Mouse (Mus musculus): Measurements from ENCODE around the gene Hist2h2ac.
"Not testable (repeated sequence)": the region's sequence is repeated elsewhere in the genome, so short reads cannot be mapped to it uniquely, and the experiment has no call there.

Gene Hist2h2ac

GRCm38 (mm10) chr3:96249034-96249345 lies 28.3 kb upstream of the Hist2h2ac start:
- DNase-seq (ENCODE audit: extremely low spot score, low spot score) = no peak

GRCm38 (mm10) chr3:96248141-96249033 lies 27.7 kb upstream of the Hist2h2ac start:
- DNase-seq (ENCODE audit: extremely low spot score, low spot score) = no peak

DNA sequence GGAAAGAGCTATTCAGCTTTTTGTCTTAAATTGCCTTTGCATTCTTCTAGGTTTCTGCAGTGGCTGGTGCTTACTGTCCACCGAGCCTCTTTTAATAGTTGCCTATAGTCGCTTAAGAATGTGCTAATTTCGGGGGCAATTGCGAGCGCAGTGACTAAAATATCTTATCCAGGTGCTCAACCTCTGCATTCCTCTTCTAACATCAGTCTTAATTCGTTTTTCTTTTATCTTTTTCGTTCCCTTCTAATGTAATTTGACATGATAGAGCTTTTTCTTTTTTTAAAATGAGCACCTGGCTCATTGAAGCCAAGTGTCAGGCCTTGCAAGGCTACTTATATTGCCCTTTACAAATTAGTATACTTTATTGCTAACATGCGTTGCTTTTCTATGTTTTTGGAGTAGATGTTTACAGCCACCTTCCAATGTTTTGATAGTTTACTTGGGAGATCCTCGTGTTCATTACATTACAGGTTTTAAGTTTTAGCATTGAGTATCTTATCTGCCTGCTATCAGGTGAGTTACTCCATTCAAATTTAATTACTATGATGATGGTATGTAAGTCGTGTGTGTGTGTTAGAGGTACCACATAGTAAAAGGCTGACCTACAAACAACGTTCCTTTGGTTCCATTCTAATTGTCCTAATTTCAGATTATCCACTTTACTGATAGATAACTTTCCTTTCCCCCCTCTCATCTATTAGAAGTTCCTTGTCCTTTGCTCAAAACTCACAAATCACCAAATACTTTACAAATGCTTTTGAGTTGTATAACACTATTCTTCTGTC lies 26.9 kb upstream of the Hist2h2ac start:
- DNase-seq (ENCODE audit: extremely low spot score, low spot score) = no peak

DNA sequence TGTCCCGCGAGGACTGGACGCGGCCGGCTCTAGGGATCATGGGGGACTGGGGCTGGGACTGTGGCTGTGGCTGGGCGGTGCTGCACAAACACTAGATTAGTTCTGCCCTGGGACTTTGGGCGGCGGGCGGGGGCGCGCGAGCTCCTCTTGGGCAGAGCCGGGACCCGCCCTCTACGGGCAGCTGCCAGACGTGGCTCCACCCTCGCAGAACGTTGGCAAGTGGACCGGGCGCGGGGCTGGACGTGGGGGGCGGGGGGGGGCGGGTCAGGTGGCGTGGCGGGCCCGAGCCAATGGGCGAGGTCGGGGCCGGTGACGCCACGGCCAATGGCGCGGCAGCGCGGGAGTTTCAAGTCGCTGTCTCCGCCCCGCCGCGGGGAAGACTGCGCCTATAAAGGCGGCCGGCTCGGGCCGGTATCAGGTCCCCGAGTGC lies 25.8 kb upstream of the Hist2h2ac start, which contains the start of gene Hist2h3c1:
Hist2h3c1 (plus strand) TSS at position 259 of the 430 bp plus-strand sequence.
- not testable (repeated sequence) for DNase-seq (ENCODE audit: extremely low spot score, low spot score)

DNA sequence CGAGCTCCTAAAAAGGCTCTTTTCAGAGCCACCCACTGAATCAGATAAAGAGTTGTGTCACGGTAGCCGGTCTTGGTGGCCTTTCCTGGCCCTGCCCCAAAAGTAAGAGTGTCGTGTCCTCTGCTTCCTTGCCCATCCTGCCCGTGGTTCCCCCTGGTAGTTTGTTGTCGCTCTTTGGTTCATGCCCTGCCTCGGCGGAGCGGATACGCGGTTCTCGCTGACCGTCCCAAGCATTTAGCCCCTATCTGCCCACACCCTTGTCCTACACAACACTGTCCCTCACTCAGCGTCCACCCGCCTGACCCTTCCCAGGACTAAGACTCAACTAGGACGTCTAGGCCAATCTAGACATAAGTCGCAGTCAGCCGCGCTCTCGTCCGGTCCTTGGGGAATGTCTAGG lies 25.3 kb upstream of the Hist2h2ac start:
- not testable (repeated sequence) for DNase-seq (ENCODE audit: extremely low spot score, low spot score)

DNA sequence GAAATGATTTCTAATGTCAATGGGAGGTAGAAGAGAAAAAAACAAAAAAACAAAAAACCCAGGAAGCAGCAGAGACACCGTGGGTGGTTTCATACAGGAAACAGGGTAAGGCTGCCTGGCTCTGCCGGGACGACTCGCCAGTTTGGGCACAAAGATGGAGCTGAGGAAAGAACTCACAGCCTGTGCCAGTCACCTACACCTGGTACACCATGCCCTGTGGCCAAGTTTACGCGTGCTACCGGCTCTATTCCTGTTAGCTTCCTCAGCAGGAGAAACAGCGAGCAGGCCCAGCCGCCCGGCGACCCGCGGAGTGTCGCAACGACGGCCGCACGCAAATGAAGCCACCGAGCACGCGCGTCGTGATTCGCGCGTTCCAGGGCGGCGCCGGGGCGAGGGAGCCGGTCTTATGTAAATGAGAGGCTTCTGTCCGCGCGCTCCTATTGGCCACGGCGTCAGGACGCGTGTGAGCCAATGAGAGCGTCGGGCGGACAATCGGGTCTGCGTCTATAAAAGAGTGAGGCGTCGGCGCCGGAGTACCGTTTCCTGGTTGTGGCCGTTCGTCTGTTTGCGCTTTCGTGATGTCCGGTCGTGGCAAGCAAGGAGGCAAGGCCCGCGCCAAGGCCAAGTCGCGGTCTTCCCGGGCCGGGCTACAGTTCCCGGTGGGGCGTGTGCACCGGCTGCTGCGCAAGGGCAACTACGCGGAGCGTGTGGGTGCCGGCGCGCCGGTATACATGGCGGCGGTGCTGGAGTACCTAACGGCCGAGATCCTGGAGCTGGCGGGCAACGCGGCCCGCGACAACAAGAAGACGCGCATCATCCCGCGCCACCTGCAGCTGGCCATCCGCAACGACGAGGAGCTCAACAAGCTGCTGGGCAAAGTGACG lies 24.6 kb upstream of the Hist2h2ac start, which contains the start of gene Hist2h2aa1:
Hist2h2aa1 (plus strand) TSS at position 495 of the 884 bp plus-strand sequence.
- DNase-seq (ENCODE audit: extremely low spot score, low spot score) = peak; percentile 79

DNA sequence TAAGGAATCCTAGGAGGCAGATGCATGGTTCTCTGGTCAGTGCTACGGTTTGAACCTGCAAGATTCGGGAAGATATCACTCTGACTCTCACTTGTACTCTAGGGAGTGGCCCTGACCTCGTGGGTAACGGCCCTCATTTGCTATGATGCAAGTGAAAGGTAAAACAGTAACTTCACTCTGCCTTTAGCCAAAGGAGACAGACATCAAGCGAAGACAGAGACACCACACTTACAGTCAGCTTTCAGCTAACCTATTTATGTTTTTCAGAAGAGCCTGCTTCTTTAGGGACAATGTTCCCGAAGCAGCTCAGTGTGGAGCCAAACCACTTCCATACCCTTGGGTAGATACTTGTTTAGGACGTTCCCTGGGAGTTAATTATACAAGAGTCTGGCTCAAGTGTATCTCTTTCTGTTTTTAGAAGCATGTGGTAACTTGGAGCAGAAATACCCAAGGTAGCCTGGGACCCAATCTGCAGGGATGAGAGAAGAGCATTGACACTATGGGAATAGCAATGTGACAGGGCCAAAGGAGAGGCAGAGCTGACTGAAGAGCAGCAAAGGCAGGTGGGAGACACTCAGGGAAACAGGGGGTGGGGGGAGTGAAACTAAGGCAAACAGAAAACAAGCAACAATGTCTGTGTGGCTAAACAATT lies 23.4 kb upstream of the Hist2h2ac start:
- DNase-seq (ENCODE audit: extremely low spot score, low spot score) = no peak

DNA sequence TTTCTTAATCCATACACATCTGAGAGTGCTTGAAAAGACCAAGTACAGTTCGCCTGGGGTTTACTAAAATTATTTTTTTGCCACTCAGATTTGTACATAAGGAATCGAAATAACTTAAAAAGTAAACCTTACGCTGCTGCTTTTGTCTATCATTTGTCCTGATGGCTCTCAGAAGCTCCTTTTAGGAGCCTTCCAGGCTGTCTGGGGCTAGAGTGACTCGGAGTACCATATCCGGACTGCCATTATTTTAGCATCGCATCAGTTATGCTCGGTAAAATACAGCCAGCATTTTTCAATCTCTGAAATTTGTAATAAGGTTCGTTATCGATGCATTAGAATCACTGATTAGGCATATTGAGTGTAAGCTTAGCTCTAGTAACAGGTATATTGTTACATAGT lies 20.1 kb upstream of the Hist2h2ac start:
- no peak for DNase-seq (ENCODE audit: extremely low spot score, low spot score)

- DNase-seq (ENCODE audit: extremely low spot score, low spot score) = not testable (repeated sequence)
Observed at GRCm38 (mm10) chr3:96239949-96240798, 19.5 kb upstream of the Hist2h2ac start, which contains the start of gene Hist2h2aa2. Gene Hist2h2aa2, minus strand, starts transcription at chr3:96240276.

GRCm38 (mm10) chr3:96238954-96239793 lies 18.5 kb upstream of the Hist2h2ac start, which contains the start of gene Hist2h3c2:
Gene Hist2h3c2, minus strand, starts transcription at chr3:96239127.
- not testable (repeated sequence) for DNase-seq (ENCODE audit: extremely low spot score, low spot score)

DNA sequence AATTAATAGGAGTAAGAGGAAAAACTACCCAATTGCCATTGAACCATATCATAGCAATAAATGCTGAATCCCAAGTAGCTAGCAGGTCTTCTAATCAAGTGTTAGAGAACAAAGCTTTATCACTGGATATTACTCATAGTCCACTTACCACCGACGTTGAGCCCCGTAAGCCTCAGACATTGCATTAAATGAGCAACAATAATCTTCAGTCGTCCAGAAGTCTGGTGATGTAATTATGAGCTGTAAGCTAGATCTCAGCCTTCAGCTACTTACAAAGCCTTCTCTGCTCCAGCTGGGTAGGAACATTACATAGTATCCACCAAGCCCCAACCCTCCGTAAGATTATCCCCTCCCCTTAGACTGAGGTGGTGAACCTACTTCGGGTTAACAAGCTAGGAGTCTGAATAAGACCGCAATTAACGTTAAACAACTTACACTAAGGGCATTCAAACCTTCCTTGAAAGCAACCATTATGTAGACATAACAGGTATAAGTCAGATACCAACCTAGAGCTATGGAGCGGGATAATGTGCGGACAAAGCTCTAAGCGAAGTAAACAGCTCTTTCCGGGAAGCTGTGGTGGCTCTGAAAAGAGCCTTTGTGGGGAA lies 17.3 kb upstream of the Hist2h2ac start:
- no peak for DNase-seq (ENCODE audit: extremely low spot score, low spot score)

DNA sequence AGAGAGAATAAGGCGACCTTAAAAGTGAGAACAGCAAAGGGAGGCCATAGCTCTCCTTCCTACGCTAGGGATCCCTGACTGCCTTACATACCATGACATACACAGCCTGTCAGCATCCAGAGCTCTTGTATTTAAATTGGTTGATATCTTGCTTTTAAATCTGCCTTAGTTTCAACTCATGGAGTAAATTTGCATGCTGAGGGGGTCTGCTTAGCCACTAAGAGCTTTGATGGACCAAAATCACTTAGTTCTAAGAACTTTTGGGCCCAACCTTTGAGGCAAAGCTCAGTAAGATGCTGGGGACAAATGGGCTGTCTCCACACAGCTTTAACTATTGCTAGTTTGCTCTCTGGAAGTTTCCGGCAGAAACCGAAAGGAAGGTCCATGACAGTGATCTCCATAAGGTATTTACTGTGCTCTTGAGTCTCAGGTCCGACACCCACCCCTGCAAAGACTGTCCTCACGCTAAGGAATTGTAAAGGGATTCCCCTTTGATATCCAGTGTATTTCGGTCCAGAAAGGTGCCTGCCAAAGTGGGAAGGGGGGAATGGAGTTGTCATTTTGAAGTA lies 16.7 kb upstream of the Hist2h2ac start:
- DNase-seq (ENCODE audit: extremely low spot score, low spot score) = peak; percentile 59

DNA sequence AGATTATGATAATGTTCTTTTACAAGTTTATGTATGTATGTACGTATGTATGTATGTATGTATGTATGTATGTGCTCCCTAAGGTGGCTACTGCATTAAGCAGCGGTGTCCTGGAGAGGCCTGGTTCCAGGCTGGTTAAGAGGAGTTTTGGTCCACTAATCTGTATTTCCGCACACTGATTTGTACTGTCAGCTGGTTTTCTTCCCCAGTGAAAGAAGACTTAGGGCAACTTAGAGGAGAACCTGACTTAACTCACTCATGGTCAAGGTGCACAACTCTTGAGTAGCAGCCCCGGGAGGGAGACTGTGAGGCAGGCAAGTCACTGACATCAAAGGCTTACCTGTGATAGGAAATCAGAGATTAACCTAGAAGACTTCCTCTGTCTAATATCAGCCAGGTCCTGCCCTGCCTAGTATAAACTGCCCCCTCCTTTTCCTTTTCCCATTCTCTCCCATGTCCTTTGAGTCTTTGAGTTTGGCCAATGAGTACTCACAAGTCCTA lies 16.2 kb upstream of the Hist2h2ac start:
- DNase-seq (ENCODE audit: extremely low spot score, low spot score) = no peak

GRCm38 (mm10) chr3:96235836-96236235 lies 15.2 kb upstream of the Hist2h2ac start:
- DNase-seq (ENCODE audit: extremely low spot score, low spot score) = no peak

DNA sequence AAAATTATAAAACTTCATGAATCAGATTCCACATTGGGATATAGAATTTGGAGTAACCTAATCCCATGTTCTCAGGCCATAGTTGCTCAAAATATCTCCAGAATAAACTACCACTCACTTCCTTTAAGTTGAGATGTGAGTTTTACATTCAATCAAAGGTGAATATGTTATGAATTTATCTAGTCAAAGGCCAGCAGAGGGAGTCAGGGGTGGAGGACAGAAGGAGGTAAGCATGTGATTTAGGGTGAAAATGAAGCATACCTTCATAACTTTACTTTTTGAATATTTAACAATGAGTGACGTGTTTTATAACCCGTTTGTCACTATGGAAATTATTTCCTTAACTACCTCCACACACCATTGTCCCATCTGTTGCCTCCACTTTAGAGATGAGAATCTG lies 14.2 kb upstream of the Hist2h2ac start:
- no peak for DNase-seq (ENCODE audit: extremely low spot score, low spot score)

DNA sequence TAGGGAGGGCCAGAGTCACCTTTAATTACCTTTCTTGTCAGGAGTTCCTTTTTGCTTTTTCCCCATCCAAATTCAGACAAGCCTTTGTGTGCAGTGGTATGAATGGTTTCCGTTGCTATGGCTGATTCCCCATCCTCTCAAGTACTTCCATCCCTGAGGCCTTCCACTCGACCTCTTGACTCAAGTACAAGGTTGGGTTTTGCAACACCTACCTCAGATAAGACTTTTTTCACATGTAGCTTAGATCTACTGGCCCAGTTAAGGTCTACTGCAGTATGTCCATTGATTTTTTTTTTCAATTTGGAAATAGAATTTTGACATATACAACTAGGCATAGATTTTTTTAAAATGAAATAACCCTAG lies 11.1 kb upstream of the Hist2h2ac start:
- no peak for DNase-seq (ENCODE audit: extremely low spot score, low spot score)

DNA sequence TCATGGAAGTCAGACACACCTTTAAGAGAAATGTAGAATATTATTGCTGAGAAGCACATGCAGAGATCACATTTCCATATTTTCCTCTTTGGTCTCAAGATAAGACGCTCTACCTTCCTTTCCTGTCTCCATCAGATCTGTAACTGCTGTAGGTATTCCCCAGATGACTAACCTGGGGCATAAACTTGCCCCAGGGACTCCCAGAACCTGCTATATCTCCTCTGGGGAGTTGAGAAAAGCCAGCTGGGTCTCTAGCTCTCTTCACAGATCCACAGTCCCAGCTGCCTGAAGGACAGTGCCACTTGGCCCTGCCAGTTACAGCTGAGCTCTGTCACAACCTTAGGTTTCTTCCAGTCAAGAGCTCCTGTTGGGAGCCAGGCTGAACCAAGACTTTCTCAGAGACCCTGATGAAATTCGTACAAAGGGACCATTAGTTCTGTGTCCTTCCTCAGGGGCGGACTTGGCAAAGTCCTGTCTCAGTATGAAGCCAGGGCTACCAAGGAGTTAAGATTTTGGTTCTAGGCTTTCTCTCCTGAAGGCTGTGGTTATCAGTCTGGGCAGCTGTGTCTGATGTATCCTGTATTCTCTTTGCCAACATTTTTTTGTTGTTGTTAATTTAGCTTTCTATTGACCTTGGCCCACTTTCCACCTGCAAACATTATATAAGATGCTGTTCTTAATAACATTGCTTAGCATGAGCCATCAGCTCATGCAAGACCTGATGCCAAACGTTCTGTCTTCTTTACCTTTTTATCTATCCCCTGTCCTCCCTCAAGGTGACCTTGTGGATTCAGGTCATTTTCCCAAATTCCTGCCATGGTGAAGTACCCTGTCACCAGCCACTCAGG lies 10.5 kb upstream of the Hist2h2ac start:
- DNase-seq (ENCODE audit: extremely low spot score, low spot score) = no peak
